Mouse (Mus musculus) embryonic facial prominence, embryonic 12.5 days (tissue): ENCODE results near the gene Hdac4. TPM values are rescaled to one million over a fixed set of nuclear protein-coding genes. Genes with fewer than 3 reads are reported as not detected.
A peak's percentile ranks its signal among the peaks of the same experiment; 100 is the strongest.

Source experiments
- ATAC-seq: fragments of 200-750 bp; cut with Nextera tagmentation; 2 replicates; pipeline ENCODE4 v1.8.0; 2017; ENCODE audit not compliant: insufficient number of reproducible peaks, insufficient read depth, low FRiP score, low TSS enrichment
- H3K27ac ChIP-seq: fragments of 300-500 bp; sonication (generic); 2 replicates; pipeline ENCODE4 v1.5.1; 2016; ENCODE audit warnings: mild to moderate bottlenecking
- H3K27me3 ChIP-seq: fragments of 300-500 bp; sonication (generic); 2 replicates; pipeline ENCODE4 v1.6.1; 2016; ENCODE audit warnings: mild to moderate bottlenecking, moderate library complexity
- H3K36me3 ChIP-seq: fragments of 300-500 bp; sonication (generic); 2 replicates; pipeline ENCODE4 v1.6.1; 2016; ENCODE audit warnings: mild to moderate bottlenecking
- H3K4me1 ChIP-seq: fragments of 300-500 bp; sonication (generic); 2 replicates; pipeline ENCODE4 v1.6.1; 2016
- H3K4me2 ChIP-seq: fragments of 300-500 bp; sonication (generic); replicated peaks from 2 replicates; pipeline ENCODE4 v1.6.1; 2016; ENCODE audit warnings: mild to moderate bottlenecking, moderate library complexity
- H3K4me3 ChIP-seq: fragments of 300-500 bp; sonication (generic); 2 replicates; pipeline ENCODE4 v1.5.1; 2016; ENCODE audit warnings: mild to moderate bottlenecking
- H3K9ac ChIP-seq: fragments of 300-500 bp; sonication (generic); 2 replicates; pipeline ENCODE4 v1.6.1; 2016; ENCODE audit warnings: mild to moderate bottlenecking, moderate library complexity
- H3K9me3 ChIP-seq: fragments of 300-500 bp; sonication (generic); 2 replicates; pipeline ENCODE4 v1.6.1; 2016; ENCODE audit warnings: mild to moderate bottlenecking, moderate library complexity
- WGBS: fragments of 180-500 bp; shearing (Covaris S2); methylation state at CpG from one replicate; pipeline ENCODE4 v1.1.7; 2016; 5-methylcytosine and 5-hydroxymethylcytosine counted together
- polyA plus RNA-seq: library from polyadenylated mRNA; unstranded; fragments of >200 nt; fragmentation: Nextera tagmentation; extraction: Ambion mirVana; gene quantifications from 2 replicates; pipeline ENCODE4 v1.2.1, GENCODE M21; 2016

The Hdac4 gene
- polyA plus RNA-seq, 1 experiment from 2014 or later: 24.2 TPM

DNA sequence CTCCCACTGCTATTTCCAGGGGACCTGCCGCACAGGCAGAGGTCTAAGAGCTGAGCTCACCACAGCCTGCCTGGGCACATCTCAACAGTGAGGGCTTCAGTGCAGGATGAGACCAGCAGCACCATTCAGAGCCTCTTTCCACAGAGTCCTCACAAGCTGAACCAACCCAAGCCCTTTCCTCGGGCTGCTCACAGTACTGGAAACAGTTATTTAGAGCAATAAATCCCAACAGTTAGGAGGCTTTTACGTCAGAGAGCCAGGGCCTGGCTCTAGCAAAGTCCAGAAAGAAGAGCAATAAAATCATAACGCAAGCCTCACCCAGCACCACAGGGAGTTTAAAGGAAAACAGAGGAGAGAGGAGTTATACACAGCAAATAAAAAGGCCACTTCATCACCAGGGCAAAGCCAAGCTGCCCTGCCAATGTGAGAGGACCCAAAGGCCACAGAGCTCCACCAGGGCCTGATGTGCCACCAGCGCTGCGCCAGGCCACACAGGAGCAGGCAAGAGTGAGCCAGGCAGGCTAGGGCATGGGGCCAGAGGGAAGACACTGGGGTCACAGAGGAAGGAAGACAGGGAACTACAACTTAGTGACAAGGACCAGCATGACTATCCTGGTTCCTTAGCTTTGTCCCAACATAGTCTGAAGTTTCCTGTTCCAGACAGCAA, 50.5 kb downstream of the Hdac4 start:
- Histone ChIP-seq H3K9me3 (no peaks in the 10 kb centered on the region), H3K4me3 (no peak overlapping the region), H3K27me3 (no peaks in the 10 kb centered on the region), H3K36me3 (peaks cover 5% of the 10 kb centered on the region; the same call in 1 of the 2 replicates), H3K4me2 (no peak overlapping the region), H3K4me1 (peaks cover 11% of the 10 kb centered on the region), H3K9ac (no peak overlapping the region), H3K27ac (no peak overlapping the region; the same call in 1 of the 2 replicates)
- WGBS: 88% methylated on average over 6 of the region's 6 CpGs
- ATAC-seq: no peak

GRCm38 (mm10) chr1:92143331-92143895, 52.1 kb downstream of the Hdac4 start:
- Histone ChIP-seq H3K9me3 (no peaks in the 10 kb centered on the region), H3K4me3 (no peak overlapping the region), H3K27me3 (no peaks in the 10 kb centered on the region), H3K36me3 (peaks cover 10% of the 10 kb centered on the region; the same call in 1 of the 2 replicates), H3K4me2 (no peak overlapping the region), H3K27ac (no peak overlapping the region), H3K9ac (no peak overlapping the region), H3K4me1 (peaks cover 11% of the 10 kb centered on the region)
- no peak for ATAC-seq
- WGBS: 84% methylated on average over 6 of the region's 6 CpGs

DNA sequence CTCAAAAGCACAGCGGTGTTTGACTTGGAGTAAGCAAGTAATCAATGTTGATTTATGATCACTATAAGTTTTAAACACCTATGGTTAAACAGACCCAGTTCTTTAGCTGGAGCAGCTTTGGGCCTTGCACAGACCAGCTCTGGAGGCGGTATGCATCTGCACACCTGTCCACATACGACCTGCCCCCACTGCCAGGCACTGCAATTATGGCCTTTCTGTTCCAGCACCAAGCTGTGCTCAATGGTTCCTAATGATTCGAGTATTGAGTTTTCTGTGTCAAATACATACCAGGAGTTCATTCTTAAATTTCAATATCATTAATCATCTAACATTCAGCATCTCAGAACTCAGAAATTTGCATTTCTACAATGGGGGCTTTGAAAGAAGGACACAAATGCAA, 52.7 kb downstream of the Hdac4 start:
- WGBS: 84% methylated on average over 4 of the region's 4 CpGs

GRCm38 (mm10) chr1:92139001-92139400, 56.5 kb downstream of the Hdac4 start:
- no peak for ATAC-seq
- Histone ChIP-seq H3K9ac (no peak overlapping the region), H3K4me1 (peaks cover 9% of the 10 kb centered on the region; the same call in 1 of the 2 replicates), H3K27me3 (no peaks in the 10 kb centered on the region), H3K4me2 (no peak overlapping the region), H3K27ac (no peak overlapping the region), H3K36me3 (peaks cover 5% of the 10 kb centered on the region; the same call in 1 of the 2 replicates), H3K4me3 (no peak overlapping the region), H3K9me3 (no peaks in the 10 kb centered on the region)
- WGBS: 92% methylated on average over 4 of the region's 4 CpGs

More for the DNA sequence above, 52.7 kb downstream of the Hdac4 start:
- Histone ChIP-seq H3K36me3 (peaks cover 10% of the 10 kb centered on the region; the same call in 1 of the 2 replicates), H3K9me3 (no peaks in the 10 kb centered on the region), H3K9ac (no peak overlapping the region), H3K4me2 (no peak overlapping the region), H3K4me1 (peaks cover 11% of the 10 kb centered on the region), H3K27me3 (no peaks in the 10 kb centered on the region), H3K4me3 (no peak overlapping the region), H3K27ac (no peak overlapping the region)
- no peak for ATAC-seq

DNA sequence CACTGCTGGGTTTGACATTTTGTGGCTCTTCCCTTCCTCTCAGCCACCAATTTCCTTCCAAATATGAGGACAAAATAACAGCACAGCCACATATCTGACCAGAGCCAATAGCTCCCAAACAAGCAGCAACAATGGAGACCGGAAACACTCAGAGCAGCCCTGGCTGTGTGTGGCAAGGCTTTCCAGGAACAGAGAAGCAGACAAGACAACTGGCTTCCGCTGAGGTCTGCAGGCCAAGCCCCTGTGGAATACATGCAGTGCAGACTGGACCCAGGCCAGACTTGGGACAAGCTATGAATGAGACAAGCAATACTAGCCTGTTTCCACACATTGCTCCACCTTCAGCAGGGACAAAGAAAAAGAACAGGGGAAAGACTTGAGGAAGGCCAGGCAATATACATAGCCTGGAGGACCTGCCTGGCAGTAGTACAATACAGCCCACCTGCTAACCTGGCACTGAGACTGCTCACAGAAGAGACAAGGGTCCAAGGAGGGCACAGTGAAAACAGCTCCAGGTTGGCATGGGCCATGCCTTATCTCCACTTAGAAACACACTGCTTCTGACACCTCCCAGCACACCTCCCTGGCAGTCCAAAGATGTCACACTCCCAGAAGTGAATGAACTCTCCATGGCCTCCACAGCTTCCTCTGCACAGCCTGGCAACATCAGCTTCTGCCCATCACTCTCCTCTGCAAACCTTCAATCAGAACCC, 58.2 kb downstream of the Hdac4 start:
- H3K9ac ChIP-seq: no peak overlapping the region
- ATAC-seq: no peak
- peaks cover 9% of the 10 kb centered on the region; the same call in 1 of the 2 replicates for H3K4me1 ChIP-seq
- no peak overlapping the region for H3K4me3 ChIP-seq
- H3K9me3 ChIP-seq: no peaks in the 10 kb centered on the region
- 90% methylated on average over 2 of the region's 2 CpGs for WGBS
- no peak overlapping the region for H3K4me2 ChIP-seq
- H3K27me3 ChIP-seq: no peaks in the 10 kb centered on the region
- H3K27ac ChIP-seq: no peak overlapping the region
- peaks cover 5% of the 10 kb centered on the region; the same call in 1 of the 2 replicates for H3K36me3 ChIP-seq

DNA sequence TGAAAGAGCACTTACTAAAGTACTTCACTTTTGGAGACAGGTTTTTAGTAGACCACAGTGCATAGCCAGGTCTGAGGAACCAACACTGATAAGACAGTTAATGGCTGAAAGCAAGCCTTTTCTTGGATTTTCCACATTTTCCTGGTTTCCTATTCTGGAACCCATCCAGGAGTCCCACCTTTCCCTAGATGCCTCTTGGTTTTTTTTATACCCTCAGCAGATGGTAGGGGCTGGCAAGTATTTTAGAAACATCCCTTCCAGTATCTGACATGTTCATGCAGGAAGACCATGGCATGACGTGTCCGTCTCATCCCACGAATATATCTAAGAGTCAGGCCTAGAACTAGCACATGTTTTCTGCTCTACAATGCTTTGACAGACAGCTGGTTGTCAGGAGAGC, 59.1 kb downstream of the Hdac4 start:
- no peak overlapping the region for H3K4me2 ChIP-seq
- H3K9me3 ChIP-seq: no peaks in the 10 kb centered on the region
- peaks cover 9% of the 10 kb centered on the region; the same call in 1 of the 2 replicates for H3K4me1 ChIP-seq
- peaks cover 5% of the 10 kb centered on the region; the same call in 1 of the 2 replicates for H3K36me3 ChIP-seq
- WGBS: 95% methylated on average over 3 of the region's 3 CpGs
- H3K27ac ChIP-seq: no peak overlapping the region
- no peak overlapping the region for H3K9ac ChIP-seq
- H3K27me3 ChIP-seq: no peaks in the 10 kb centered on the region
- no peak overlapping the region for H3K4me3 ChIP-seq
- no peak for ATAC-seq

DNA sequence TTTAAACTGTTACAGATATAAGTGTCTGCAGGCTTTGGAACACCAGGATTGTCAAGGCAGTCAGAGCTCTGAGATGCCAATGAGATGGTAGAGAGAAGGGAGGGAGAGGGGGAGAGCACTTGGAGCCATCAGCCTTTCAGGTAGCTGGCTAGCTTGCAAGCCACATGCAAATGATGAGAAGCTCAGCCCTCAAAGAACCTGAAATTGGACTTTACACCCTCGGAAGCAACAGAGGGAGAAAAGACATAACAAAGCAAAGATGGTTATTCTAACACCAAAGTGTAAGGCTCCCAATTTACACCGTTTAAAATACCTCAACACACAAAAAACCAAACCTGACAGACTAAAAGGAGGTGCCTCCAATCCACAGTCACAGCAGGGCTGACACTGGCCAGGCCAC, 63.3 kb downstream of the Hdac4 start:
- no peak overlapping the region for H3K4me3 ChIP-seq
- no peaks in the 10 kb centered on the region for H3K27me3 ChIP-seq
- 63% methylated on average over 2 of the region's 2 CpGs for whole genome bisulfite sequencing
- H3K4me1 ChIP-seq: peaks cover 23% of the 10 kb centered on the region
- no peaks in the 10 kb centered on the region for H3K36me3 ChIP-seq
- H3K9ac ChIP-seq: no peak overlapping the region
- no peak overlapping the region for H3K4me2 ChIP-seq
- ATAC-seq: no peak
- H3K9me3 ChIP-seq: no peaks in the 10 kb centered on the region
- no peak overlapping the region for H3K27ac ChIP-seq

GRCm38 (mm10) chr1:92130470-92131100, 64.9 kb downstream of the Hdac4 start:
- H3K36me3 ChIP-seq: no peaks in the 10 kb centered on the region
- 0 out of 2 replicates have a peak, but pooled peaks have one; percentile 79 for ATAC-seq
- H3K9me3 ChIP-seq: no peaks in the 10 kb centered on the region
- peak overlapping the region; percentile 74 for H3K27ac ChIP-seq
- no peak overlapping the region for H3K4me3 ChIP-seq
- WGBS: 38% methylated on average over 6 of the region's 6 CpGs
- H3K9ac ChIP-seq: peak overlapping the region; percentile 15; the same call in 1 of the 2 replicates
- peaks cover 16% of the 10 kb centered on the region for H3K4me1 ChIP-seq
- no peaks in the 10 kb centered on the region for H3K27me3 ChIP-seq
- H3K4me2 ChIP-seq: no peak overlapping the region

DNA sequence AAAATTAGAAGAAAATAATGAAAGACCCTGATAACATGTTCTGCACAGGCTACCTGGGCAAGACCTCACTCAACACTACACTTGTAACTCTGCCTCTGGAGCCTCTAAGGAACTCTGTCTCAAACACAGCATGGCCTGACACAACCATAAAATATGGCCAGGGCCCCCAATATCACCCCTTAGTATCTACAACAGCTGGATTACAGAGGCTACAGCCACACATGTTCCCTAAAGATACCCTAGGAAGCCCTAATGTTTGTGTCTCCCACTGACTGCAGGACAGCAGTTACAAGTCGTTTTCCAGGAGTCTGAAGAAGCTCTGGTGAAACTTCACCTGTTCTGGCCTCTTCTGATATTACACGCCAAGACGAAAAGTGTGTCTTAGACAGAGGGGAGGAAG, 65.7 kb downstream of the Hdac4 start:
- 93% methylated on average over 3 of the region's 3 CpGs for WGBS
- Histone ChIP-seq H3K4me1 (peaks cover 14% of the 10 kb centered on the region), H3K27ac (no peak overlapping the region)

DNA sequence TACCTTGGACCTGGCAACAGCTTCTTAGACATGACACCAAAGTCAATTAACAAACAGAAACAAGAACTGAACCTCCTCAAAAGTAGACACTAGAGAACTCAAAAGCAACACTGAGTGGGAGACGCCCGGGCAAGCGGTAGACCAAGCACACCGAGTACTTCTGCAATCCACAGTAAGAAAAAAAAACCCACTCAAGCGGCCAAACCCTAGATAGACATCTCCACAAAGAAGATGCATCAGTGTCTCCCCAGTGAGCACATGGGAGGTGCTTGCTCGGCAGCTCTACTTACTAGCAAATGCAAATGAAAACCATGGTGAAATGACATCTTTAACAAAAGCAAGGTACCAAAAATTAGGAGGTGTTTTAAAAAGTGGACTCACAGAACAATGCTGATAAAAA, 67.7 kb downstream of the Hdac4 start:
- H3K36me3 ChIP-seq: no peaks in the 10 kb centered on the region
- peaks cover 14% of the 10 kb centered on the region for H3K4me1 ChIP-seq
- no peak overlapping the region for H3K4me3 ChIP-seq
- no peak for ATAC-seq
- no peaks in the 10 kb centered on the region for H3K27me3 ChIP-seq
- 90% methylated on average over 6 of the region's 6 CpGs for WGBS
- no peak overlapping the region for H3K4me2 ChIP-seq
- no peak overlapping the region for H3K9ac ChIP-seq
- H3K9me3 ChIP-seq: no peaks in the 10 kb centered on the region
- no peak overlapping the region for H3K27ac ChIP-seq

More for the DNA sequence above, 65.7 kb downstream of the Hdac4 start:
- no peak for ATAC-seq
- Histone ChIP-seq H3K36me3 (no peaks in the 10 kb centered on the region), H3K4me3 (no peak overlapping the region), H3K9ac (no peak overlapping the region), H3K27me3 (no peaks in the 10 kb centered on the region), H3K9me3 (no peaks in the 10 kb centered on the region), H3K4me2 (no peak overlapping the region)

- H3K4me2 ChIP-seq: no peak overlapping the region
- ATAC-seq: no peak
- no peaks in the 10 kb centered on the region for H3K9me3 ChIP-seq
- H3K4me3 ChIP-seq: no peak overlapping the region
- no peak overlapping the region for H3K9ac ChIP-seq
- 94% methylated on average over 1 of the region's 1 CpGs for WGBS
- peaks cover 14% of the 10 kb centered on the region for H3K4me1 ChIP-seq
- no peaks in the 10 kb centered on the region for H3K36me3 ChIP-seq
- H3K27me3 ChIP-seq: no peaks in the 10 kb centered on the region
- H3K27ac ChIP-seq: no peak overlapping the region
Observed at GRCm38 (mm10) chr1:92127366-92127765, 68.1 kb downstream of the Hdac4 start.
